In genomic region chr6:24925076-24925785, GRCm38 (mm10) we compare ENCODE assay signal across 28 mouse cellular contexts. TPM values are rescaled to one million over a fixed set of nuclear protein-coding genes. Genes with fewer than 3 reads are reported as not detected.
A peak's percentile ranks its signal among the peaks of the same experiment; 100 is the strongest.
DNase-seq lines count a peak whose midpoint lies in the region; ATAC-seq and TF ChIP-seq lines count a peak whose summit lies in the region.
"Had no signal": no experiment of that assay in that cellular context is flagged by ENCODE, and none has a peak within 500 bp of the region (broad histone marks: within the 10 kb centered on the region; RNA-seq: fewer than 3 reads in every experiment).

No protein-coding gene starts in this region.

- no peak overlapping the region for H3K9ac ChIP-seq in hindbrain, postnatal 0 days (replicated peaks; ENCODE audit: low read length)
- no peak overlapping the region for H3K9ac ChIP-seq in hindbrain, embryonic 14.5 days
- H3K9ac ChIP-seq: hindbrain, embryonic 12.5 days; liver, embryonic 14.5 days; midbrain, embryonic 13.5 days; neural tube, embryonic 13.5 days had no signal

- no peaks in the 10 kb centered on the region for H3K36me3 ChIP-seq in hindbrain, postnatal 0 days (ENCODE audit: insufficient read depth, low read length)
- H3K36me3 ChIP-seq in hindbrain, embryonic 14.5 days (replicated peaks; ENCODE audit: control insufficient read depth, insufficient read depth): no peaks in the 10 kb centered on the region
- no peaks in the 10 kb centered on the region; the same call in 1 of the 2 replicates for H3K36me3 ChIP-seq in E14TG2a.4 (ENCODE audit: insufficient read depth, low read length)
- H3K36me3 ChIP-seq: hindbrain, embryonic 12.5 days; midbrain, embryonic 13.5 days; neural tube, embryonic 13.5 days had no signal

- H3K4me1 ChIP-seq in hindbrain, postnatal 0 days (ENCODE audit: insufficient read depth, low read length): no peaks in the 10 kb centered on the region
- H3K4me1 ChIP-seq in hindbrain, embryonic 14.5 days (replicated peaks; ENCODE audit: control insufficient read depth, insufficient read depth, low read length): no peaks in the 10 kb centered on the region
- no peaks in the 10 kb centered on the region for H3K4me1 ChIP-seq in E14TG2a.4 (replicated peaks; ENCODE audit: low read depth, low read length)
- H3K4me1 ChIP-seq: hindbrain, embryonic 12.5 days; midbrain, embryonic 13.5 days; neural tube, embryonic 13.5 days had no signal

- DNase-seq in cerebellum, postnatal 14 days: peak; percentile 71 to 73
- no peak for DNase-seq in cerebellum, adult 8-10 months
- peak; percentile 14 for DNase-seq in hindbrain, postnatal 0 days (ENCODE audit: low spot score)
- DNase-seq in hindbrain, embryonic 14.5 days (ENCODE audit: low spot score): no peak
- DNase-seq in layer of hippocampus, postnatal 10 days (ENCODE audit: low spot score in 2 of 2): peak; percentile 22 to 36
- no peak for DNase-seq in layer of hippocampus, adult 18-20 months (ENCODE audit: low spot score in 2 of 2)
- DNase-seq: gastrocnemius, postnatal 36 days; heart, adult 18-20 months; heart, postnatal 36 days; layer of hippocampus, postnatal 36 days; liver; lung, adult 2 months; lung, postnatal 10 days; right cerebral cortex, postnatal 25 days; spleen, adult 18-20 months; thymus, adult 2 months; thymus, postnatal 36 days had no signal

- H3K27me3 ChIP-seq in hindbrain, postnatal 0 days (ENCODE audit: insufficient read depth, low read length): no peaks in the 10 kb centered on the region
- H3K27me3 ChIP-seq in hindbrain, embryonic 14.5 days (ENCODE audit: control insufficient read depth, insufficient read depth, low read length): no peaks in the 10 kb centered on the region
- H3K27me3 ChIP-seq in E14TG2a.4 (ENCODE audit: insufficient read depth, low read length): no peaks in the 10 kb centered on the region
- H3K27me3 ChIP-seq: hindbrain, embryonic 12.5 days; midbrain, embryonic 13.5 days; neural tube, embryonic 13.5 days had no signal

- no peaks in the 10 kb centered on the region for H3K9me3 ChIP-seq in hindbrain, postnatal 0 days (ENCODE audit: low read length)
- no peaks in the 10 kb centered on the region for H3K9me3 ChIP-seq in hindbrain, embryonic 14.5 days (ENCODE audit: control insufficient read depth, low read length)
- peaks cover 50% of the 10 kb centered on the region for H3K9me3 ChIP-seq in E14TG2a.4 (ENCODE audit: low read length)
- H3K9me3 ChIP-seq: hindbrain, embryonic 12.5 days; midbrain, embryonic 13.5 days; neural tube, embryonic 13.5 days had no signal

- TF ChIP-seq CTCF in hindbrain, postnatal 0 days (IDR thresholded peaks at IDR 0.05; ENCODE audit: low read depth): no peak
- TF ChIP-seq CTCF in E14TG2a.4 (conservative IDR thresholded peaks at IDR 0.05; ENCODE audit: low read length): no peak

- no peak overlapping the region for H3K27ac ChIP-seq in hindbrain, postnatal 0 days
- no peak overlapping the region for H3K27ac ChIP-seq in hindbrain, embryonic 14.5 days
- H3K27ac ChIP-seq: hindbrain, embryonic 12.5 days; liver, embryonic 14.5 days; macrophage; midbrain, embryonic 13.5 days; neural tube, embryonic 13.5 days had no signal

- WGBS in hindbrain, postnatal 0 days: 75% methylated on average over 11 of the region's 11 CpGs
- WGBS in hindbrain, embryonic 14.5 days: 87% methylated on average over 11 of the region's 11 CpGs

- ATAC-seq in hindbrain, postnatal 0 days: no peak
- no peak for ATAC-seq in hindbrain, embryonic 14.5 days (ENCODE audit: low FRiP score)
- ATAC-seq: CD4-positive, CD25-positive, alpha-beta regulatory T cell, adult 4 months; forebrain, embryonic 14.5 days; intestine, postnatal 0 days; midbrain, embryonic 13.5 days had no signal

- H3K4me3 ChIP-seq in hindbrain, postnatal 0 days (ENCODE audit: low read length): no peak overlapping the region
- no peak overlapping the region for H3K4me3 ChIP-seq in hindbrain, embryonic 14.5 days (replicated peaks; ENCODE audit: low read length)
- H3K4me3 ChIP-seq in E14TG2a.4 (replicated peaks; ENCODE audit: low read length): 0 out of 2 replicates have a peak overlapping the region, but pooled peaks have one; percentile 17
- H3K4me3 ChIP-seq: hindbrain, embryonic 12.5 days; midbrain, embryonic 13.5 days; neural tube, embryonic 13.5 days had no signal

- H3K4me2 ChIP-seq in hindbrain, postnatal 0 days (ENCODE audit: low read depth, low read length): no peak overlapping the region
- no peak overlapping the region for H3K4me2 ChIP-seq in hindbrain, embryonic 14.5 days (replicated peaks)
- H3K4me2 ChIP-seq: heart, embryonic 11.5 days; hindbrain, embryonic 12.5 days; midbrain, embryonic 13.5 days; neural tube, embryonic 13.5 days had no signal

RNA-seq across cellular contexts. Expression of gene Tmem229a, which starts 30.9 kb away (rescaled TPM):
- 25.2 and 30.6 TPM in 2 replicates for total RNA-seq in hindbrain, postnatal 0 days (2014; rRNA removed)
- polyA plus RNA-seq in hindbrain, postnatal 0 days (2015; fragmentation: Nextera tagmentation; extraction: Ambion mirVana): 7.4 and 8.3 TPM in 2 replicates
- 4.2 and 7.8 TPM in 2 replicates for polyA plus RNA-seq in hindbrain, embryonic 14.5 days (2014; fragmentation: Nextera tagmentation; extraction: Ambion mirVana)
- total RNA-seq in layer of hippocampus, postnatal 10 days (2021): 10 to 100 TPM; 40.1 to 40.8 TPM
- 10 to 100 TPM; 48.4 to 49.6 TPM for total RNA-seq in layer of hippocampus, adult 18-20 months (2021)
- total RNA-seq: heart, adult 18-20 months; megakaryocyte-erythroid progenitor cell, adult 5-6 weeks had no signal
- polyA plus RNA-seq: CD4-positive, CD25-positive, alpha-beta regulatory T cell, adult 4 months; macrophage had no signal

Comparison
In these comparisons a context has a peak if more than half of its experiments do, and no peak if none do; other contexts are left out.
1. DNase-seq: peak in cerebellum, postnatal 14 days (2 of 2), hindbrain, postnatal 0 days (single experiment) and layer of hippocampus, postnatal 10 days (2 of 2); none in cerebellum, adult 8-10 months (single experiment), hindbrain, embryonic 14.5 days (single experiment) and layer of hippocampus, adult 18-20 months (0 of 2).